Mouse (Mus musculus): ENCODE results near the gene Hyal3. TPM values are rescaled to one million over a fixed set of nuclear protein-coding genes. Genes with fewer than 3 reads are reported as not detected.

Gene Hyal3
- polyA plus RNA-seq, 1 experiment from 2014 or later, result 1.5 TPM

GRCm38 (mm10) chr9:107627387-107628255 lies 47.0 kb downstream of the Hyal3 start:
- Histone ChIP-seq H3K27me3 (replicated peaks; ENCODE audit: control insufficient read depth, insufficient read depth, low read length) (no peaks in the 10 kb centered on the region), H3K4me3 (ENCODE audit: low read depth, low read length) (0 out of 2 replicates have a peak overlapping the region, but pooled peaks have one; percentile 6), H3K27ac (ENCODE audit: low read depth, low read length) (peak overlapping the region; percentile 74), H3K4me2 (peak overlapping the region; percentile 50), H3K9me3 (ENCODE audit: control insufficient read depth, low read length) (no peaks in the 10 kb centered on the region), H3K4me1 (replicated peaks; ENCODE audit: control insufficient read depth, insufficient read depth, low read length) (peaks cover 74% of the 10 kb centered on the region), H3K36me3 (ENCODE audit: control insufficient read depth, insufficient read depth, low read length) (peaks cover 8% of the 10 kb centered on the region; the same call in 1 of the 2 replicates), H3K9ac (ENCODE audit: low read depth, low read length) (peak overlapping the region; percentile 41; the same call in 1 of the 2 replicates)
- WGBS, result 41% methylated on average over 20 of the region's 20 CpGs
- no peak for ATAC-seq (replicated peaks; ENCODE audit: low FRiP score)
- no peak for DNase-seq (ENCODE audit: low spot score)

- Histone ChIP-seq H3K9ac (ENCODE audit: low read depth, low read length) (peak overlapping the region; percentile 38), H3K4me1 (replicated peaks; ENCODE audit: control insufficient read depth, insufficient read depth, low read length) (peaks cover 79% of the 10 kb centered on the region), H3K27ac (ENCODE audit: low read depth, low read length) (peak overlapping the region; percentile 74), H3K27me3 (replicated peaks; ENCODE audit: control insufficient read depth, insufficient read depth, low read length) (no peaks in the 10 kb centered on the region), H3K9me3 (ENCODE audit: control insufficient read depth, low read length) (no peaks in the 10 kb centered on the region), H3K4me2 (peak overlapping the region; percentile 50), H3K36me3 (ENCODE audit: control insufficient read depth, insufficient read depth, low read length) (peaks cover 8% of the 10 kb centered on the region; the same call in 1 of the 2 replicates), H3K4me3 (ENCODE audit: low read depth, low read length) (peak overlapping the region; percentile 22)
- DNase-seq (ENCODE audit: low spot score), result no peak
- WGBS, result 46% methylated on average over 15 of the region's 15 CpGs
- ATAC-seq (replicated peaks; ENCODE audit: low FRiP score), result no peak
These were observed 48.2 kb downstream of the Hyal3 start for GRCm38 (mm10) chr9:107628721-107629410.

DNA sequence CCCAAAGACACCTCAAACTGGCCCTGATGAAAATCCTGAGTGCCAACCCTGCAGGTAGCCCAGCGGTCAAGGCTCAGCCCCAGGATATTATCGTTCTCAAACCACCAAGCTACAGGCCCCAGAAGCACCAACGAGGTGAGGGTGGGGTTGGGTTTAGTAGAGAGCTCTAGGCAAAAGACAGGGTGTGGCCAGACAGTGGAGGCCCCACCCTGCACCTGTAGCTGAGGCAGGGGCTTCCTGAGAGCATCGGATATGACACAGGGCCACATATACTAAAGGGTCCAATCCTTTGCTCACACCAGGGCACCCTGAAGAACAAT lies 48.8 kb downstream of the Hyal3 start:
- Histone ChIP-seq H3K9ac (ENCODE audit: low read depth, low read length) (peak overlapping the region; percentile 38), H3K36me3 (ENCODE audit: control insufficient read depth, insufficient read depth, low read length) (peaks cover 8% of the 10 kb centered on the region; the same call in 1 of the 2 replicates), H3K27me3 (replicated peaks; ENCODE audit: control insufficient read depth, insufficient read depth, low read length) (no peaks in the 10 kb centered on the region), H3K27ac (ENCODE audit: low read depth, low read length) (peak overlapping the region; percentile 74; the same call in 1 of the 2 replicates), H3K4me2 (peak overlapping the region; percentile 50), H3K9me3 (ENCODE audit: control insufficient read depth, low read length) (no peaks in the 10 kb centered on the region), H3K4me3 (ENCODE audit: low read depth, low read length) (peak overlapping the region; percentile 14; the same call in 1 of the 2 replicates), H3K4me1 (replicated peaks; ENCODE audit: control insufficient read depth, insufficient read depth, low read length) (peaks cover 77% of the 10 kb centered on the region)
- ATAC-seq (replicated peaks; ENCODE audit: low FRiP score), result no peak
- WGBS, result 15% methylated on average over 4 of the region's 4 CpGs
- DNase-seq (ENCODE audit: low spot score), result no peak

GRCm38 (mm10) chr9:107629901-107630425 lies 49.3 kb downstream of the Hyal3 start:
- H3K4me2 ChIP-seq, result peak overlapping the region; percentile 50
- H3K4me3 ChIP-seq (ENCODE audit: low read depth, low read length), result 0 out of 2 replicates have a peak overlapping the region, but pooled peaks have one; percentile 3
- no peak for DNase-seq (ENCODE audit: low spot score)
- WGBS, result 40% methylated on average over 14 of the region's 14 CpGs
- H3K9me3 ChIP-seq (ENCODE audit: control insufficient read depth, low read length), result no peaks in the 10 kb centered on the region
- H3K27me3 ChIP-seq (replicated peaks; ENCODE audit: control insufficient read depth, insufficient read depth, low read length), result no peaks in the 10 kb centered on the region
- H3K9ac ChIP-seq (ENCODE audit: low read depth, low read length), result peak overlapping the region; percentile 31; the same call in 1 of the 2 replicates
- ATAC-seq (replicated peaks; ENCODE audit: low FRiP score), result no peak
- peaks cover 8% of the 10 kb centered on the region; the same call in 1 of the 2 replicates for H3K36me3 ChIP-seq (ENCODE audit: control insufficient read depth, insufficient read depth, low read length)
- H3K27ac ChIP-seq (ENCODE audit: low read depth, low read length), result peak overlapping the region; percentile 74
- H3K4me1 ChIP-seq (replicated peaks; ENCODE audit: control insufficient read depth, insufficient read depth, low read length), result peaks cover 71% of the 10 kb centered on the region

DNA sequence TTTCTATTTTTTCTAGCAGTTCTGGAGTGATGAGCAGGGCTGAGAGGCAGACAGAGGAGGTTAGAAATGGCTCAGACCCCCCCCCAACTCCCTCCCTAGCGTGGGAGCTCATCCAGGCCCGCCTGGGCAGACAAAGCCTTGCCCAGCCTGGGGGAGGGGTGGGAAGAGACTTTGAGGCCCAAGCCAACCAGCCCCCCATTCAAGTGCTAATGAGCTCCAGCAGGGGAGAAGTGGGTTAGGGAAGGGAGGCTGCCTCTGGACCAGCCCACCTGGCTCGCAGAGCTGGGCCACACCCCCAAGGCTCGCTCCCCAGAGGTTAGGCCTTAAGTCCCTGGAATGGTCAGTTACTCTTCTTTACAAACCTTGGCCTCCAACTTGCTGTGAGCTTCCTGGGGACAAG lies 50.0 kb downstream of the Hyal3 start:
- no peak for ATAC-seq (replicated peaks; ENCODE audit: low FRiP score)
- H3K36me3 ChIP-seq (ENCODE audit: control insufficient read depth, insufficient read depth, low read length), result peaks cover 6% of the 10 kb centered on the region; the same call in 1 of the 2 replicates
- 35% methylated on average over 4 of the region's 4 CpGs for WGBS

DNA sequence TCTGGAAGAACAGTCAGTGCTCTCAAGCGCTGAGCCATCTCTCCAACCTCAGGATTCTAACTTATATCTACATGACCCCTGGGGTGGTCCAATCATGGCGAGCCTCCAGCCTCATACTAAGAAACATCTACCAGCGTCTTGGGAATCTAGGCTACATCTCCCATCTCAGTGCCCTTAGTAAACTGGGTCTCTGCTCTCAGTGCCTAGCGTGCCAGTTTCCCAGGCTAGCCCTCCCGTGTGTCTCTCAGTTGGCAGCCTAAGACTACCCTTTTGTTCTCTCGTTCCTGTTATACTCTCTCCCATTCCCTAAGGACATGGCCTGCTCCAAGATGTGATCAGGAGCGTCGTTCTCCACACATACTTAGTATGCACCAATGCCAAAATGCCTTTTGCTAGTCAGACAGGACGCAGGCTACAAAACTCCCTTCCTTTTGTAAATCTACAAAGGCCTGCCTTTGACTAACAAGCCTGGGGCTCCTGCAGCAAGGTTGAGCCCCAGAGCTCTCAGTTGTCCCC lies 50.8 kb downstream of the Hyal3 start:
- 86% methylated on average over 9 of the region's 9 CpGs for WGBS
- DNase-seq (ENCODE audit: low spot score) (no peak), ATAC-seq (replicated peaks; ENCODE audit: low FRiP score) (no peak)
- Histone ChIP-seq H3K4me3 (ENCODE audit: low read depth, low read length) (no peak overlapping the region), H3K4me2 (peak overlapping the region; percentile 29), H3K27ac (ENCODE audit: low read depth, low read length) (peak overlapping the region; percentile 90), H3K9ac (ENCODE audit: low read depth, low read length) (no peak overlapping the region; the same call in 1 of the 2 replicates), H3K27me3 (replicated peaks; ENCODE audit: control insufficient read depth, insufficient read depth, low read length) (no peaks in the 10 kb centered on the region), H3K36me3 (ENCODE audit: control insufficient read depth, insufficient read depth, low read length) (peaks cover 6% of the 10 kb centered on the region; the same call in 1 of the 2 replicates), H3K4me1 (replicated peaks; ENCODE audit: control insufficient read depth, insufficient read depth, low read length) (peaks cover 71% of the 10 kb centered on the region), H3K9me3 (ENCODE audit: control insufficient read depth, low read length) (no peaks in the 10 kb centered on the region)

More for the DNA sequence above, 50.0 kb downstream of the Hyal3 start:
- Histone ChIP-seq H3K4me3 (ENCODE audit: low read depth, low read length) (no peak overlapping the region), H3K9me3 (ENCODE audit: control insufficient read depth, low read length) (no peaks in the 10 kb centered on the region), H3K4me1 (replicated peaks; ENCODE audit: control insufficient read depth, insufficient read depth, low read length) (peaks cover 68% of the 10 kb centered on the region), H3K9ac (ENCODE audit: low read depth, low read length) (peak overlapping the region; percentile 42; the same call in 1 of the 2 replicates), H3K27me3 (replicated peaks; ENCODE audit: control insufficient read depth, insufficient read depth, low read length) (no peaks in the 10 kb centered on the region), H3K4me2 (peak overlapping the region; percentile 50), H3K27ac (ENCODE audit: low read depth, low read length) (peak overlapping the region; percentile 74; the same call in 1 of the 2 replicates)
- DNase-seq (ENCODE audit: low spot score), result no peak

DNA sequence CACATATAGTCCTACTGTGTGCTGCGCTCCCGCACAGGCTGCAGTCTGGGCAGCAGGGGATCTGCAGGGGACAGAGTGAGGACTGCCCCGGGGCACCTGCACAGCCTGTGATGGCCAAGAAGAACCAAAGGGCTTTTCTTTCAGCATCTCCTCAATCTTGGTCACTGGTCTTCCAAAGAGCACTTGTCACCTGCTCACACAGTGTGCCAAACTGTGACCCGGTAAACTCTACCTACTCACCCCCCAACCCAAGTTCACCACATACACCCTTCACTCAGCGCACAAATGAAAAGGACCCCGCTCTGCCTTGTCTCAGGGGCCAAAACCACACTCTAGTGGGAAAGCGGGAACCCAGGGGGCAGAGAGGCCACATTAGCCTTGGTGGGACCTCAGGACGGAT lies 51.2 kb downstream of the Hyal3 start:
- Histone ChIP-seq H3K27ac (ENCODE audit: low read depth, low read length) (peak overlapping the region; percentile 90), H3K4me1 (replicated peaks; ENCODE audit: control insufficient read depth, insufficient read depth, low read length) (peaks cover 68% of the 10 kb centered on the region), H3K27me3 (replicated peaks; ENCODE audit: control insufficient read depth, insufficient read depth, low read length) (no peaks in the 10 kb centered on the region), H3K4me3 (ENCODE audit: low read depth, low read length) (no peak overlapping the region), H3K36me3 (ENCODE audit: control insufficient read depth, insufficient read depth, low read length) (peaks cover 6% of the 10 kb centered on the region; the same call in 1 of the 2 replicates), H3K9ac (ENCODE audit: low read depth, low read length) (peak overlapping the region; percentile 96), H3K4me2 (peak overlapping the region; percentile 29), H3K9me3 (ENCODE audit: control insufficient read depth, low read length) (no peaks in the 10 kb centered on the region)
- WGBS, result 91% methylated on average over 8 of the region's 8 CpGs
- no peak for DNase-seq (ENCODE audit: low spot score)
- no peak for ATAC-seq (replicated peaks; ENCODE audit: low FRiP score)

GRCm38 (mm10) chr9:107632478-107632877 lies 51.9 kb downstream of the Hyal3 start:
- no peak for ATAC-seq (replicated peaks; ENCODE audit: low FRiP score)
- Histone ChIP-seq H3K4me1 (replicated peaks; ENCODE audit: control insufficient read depth, insufficient read depth, low read length) (peaks cover 61% of the 10 kb centered on the region), H3K27ac (ENCODE audit: low read depth, low read length) (peak overlapping the region; percentile 90), H3K9me3 (ENCODE audit: control insufficient read depth, low read length) (no peaks in the 10 kb centered on the region), H3K36me3 (ENCODE audit: control insufficient read depth, insufficient read depth, low read length) (peaks cover 6% of the 10 kb centered on the region; the same call in 1 of the 2 replicates), H3K27me3 (replicated peaks; ENCODE audit: control insufficient read depth, insufficient read depth, low read length) (no peaks in the 10 kb centered on the region), H3K4me2 (peak overlapping the region; percentile 97), H3K9ac (ENCODE audit: low read depth, low read length) (peak overlapping the region; percentile 96), H3K4me3 (ENCODE audit: low read depth, low read length) (peak overlapping the region; percentile 89)
- 51% methylated on average over 6 of the region's 6 CpGs for WGBS
- no peak for DNase-seq (ENCODE audit: low spot score)

Data from liver, embryonic 11.5 days (tissue).